Mouse (Mus musculus) kidney, embryonic 14.5 days (tissue): ENCODE data around the gene Tmem259. TPM values are rescaled to one million over a fixed set of nuclear protein-coding genes. Genes with fewer than 3 reads are reported as not detected.

Source experiments
- ATAC-seq: fragments of 200-750 bp; cut with Nextera tagmentation; 2 replicates; pipeline ENCODE4 v1.8.0; 2017; ENCODE audit warnings: moderate number of reproducible peaks, mild to moderate bottlenecking, moderate TSS enrichment, moderate library complexity; ENCODE audit not compliant: low FRiP score, low TSS enrichment
- H3K27ac ChIP-seq: fragments of 300-500 bp; sonication (generic); 2 replicates; pipeline ENCODE4 v1.5.1; 2014; ENCODE audit warnings: low read depth, mild to moderate bottlenecking, low read length, moderate library complexity, mixed read lengths
- H3K27me3 ChIP-seq: fragments of 300-500 bp; sonication (generic); 2 replicates; pipeline ENCODE4 v1.6.1; 2014; ENCODE audit warnings: mild to moderate bottlenecking, low read length; ENCODE audit not compliant: control insufficient read depth, insufficient read depth
- H3K36me3 ChIP-seq: fragments of 300-500 bp; sonication (generic); 2 replicates; pipeline ENCODE4 v1.6.1; 2014; ENCODE audit warnings: low read length, mixed read lengths; ENCODE audit not compliant: control insufficient read depth, insufficient read depth
- H3K4me1 ChIP-seq: fragments of 300-500 bp; sonication (generic); 2 replicates; pipeline ENCODE4 v1.6.1; 2014; ENCODE audit warnings: low read length, mixed read lengths; ENCODE audit not compliant: control insufficient read depth, insufficient read depth
- H3K4me2 ChIP-seq: fragments of 300-500 bp; sonication (generic); replicated peaks from 2 replicates; pipeline ENCODE4 v1.6.1; 2014; ENCODE audit warnings: low read depth, mild to moderate bottlenecking, low read length
- H3K4me3 ChIP-seq: fragments of 300-500 bp; sonication (generic); 2 replicates; pipeline ENCODE4 v1.5.1; 2014; ENCODE audit warnings: mild to moderate bottlenecking, low read length
- H3K9ac ChIP-seq: fragments of 300-500 bp; sonication (generic); 2 replicates; pipeline ENCODE4 v1.6.1; 2014; ENCODE audit warnings: low read depth, mild to moderate bottlenecking, low read length, moderate library complexity
- H3K9me3 ChIP-seq: fragments of 300-500 bp; sonication (generic); 2 replicates; pipeline ENCODE4 v1.6.1; 2016; ENCODE audit warnings: low read length; ENCODE audit not compliant: control insufficient read depth
- WGBS: fragments of 180-500 bp; shearing (Covaris S2); extraction: QIAGEN DNeasy Blood & Tissue Kit; methylation state at CpG from one replicate; pipeline ENCODE4 v1.1.7; 2014; 5-methylcytosine and 5-hydroxymethylcytosine counted together
- polyA plus RNA-seq: library from polyadenylated mRNA; unstranded; fragments of >200 nt; fragmentation: Nextera tagmentation; extraction: Ambion mirVana; gene quantifications from 2 replicates; pipeline ENCODE4 v1.2.1, GENCODE M21; 2014

Gene Tmem259
- polyA plus RNA-seq, 1 experiment from 2014 or later = 18.8 TPM

GRCm38 (mm10) chr10:79945507-79946234 is 38.5 kb downstream of the Tmem259 start:
- Histone ChIP-seq H3K36me3 (peaks cover 36% of the 10 kb centered on the region), H3K4me2 (peak overlapping the region; percentile 27; the same call in 1 of the 2 replicates), H3K9me3 (no peaks in the 10 kb centered on the region), H3K27me3 (no peaks in the 10 kb centered on the region), H3K4me1 (peaks cover 44% of the 10 kb centered on the region), H3K9ac (0 out of 2 replicates have a peak overlapping the region, but pooled peaks have one; percentile 37), H3K4me3 (no peak overlapping the region), H3K27ac (peak overlapping the region; percentile 78)
- WGBS = 30% methylated on average over 16 of the region's 16 CpGs
- peak; percentile 81 for ATAC-seq

- peaks cover 22% of the 10 kb centered on the region; the same call in 1 of the 2 replicates for H3K36me3 ChIP-seq
- no peak overlapping the region for H3K27ac ChIP-seq
- no peak overlapping the region for H3K9ac ChIP-seq
- no peaks in the 10 kb centered on the region for H3K27me3 ChIP-seq
- peaks cover 50% of the 10 kb centered on the region for H3K4me1 ChIP-seq
- H3K4me2 ChIP-seq = no peak overlapping the region
- 49% methylated on average over 9 of the region's 9 CpGs for WGBS
- ATAC-seq = no peak
- no peak overlapping the region for H3K4me3 ChIP-seq
- H3K9me3 ChIP-seq = no peaks in the 10 kb centered on the region
Observed at GRCm38 (mm10) chr10:79943471-79943901, 40.6 kb downstream of the Tmem259 start.

GRCm38 (mm10) chr10:79942988-79943387 is 41.1 kb downstream of the Tmem259 start:
- Histone ChIP-seq H3K9ac (no peak overlapping the region), H3K4me2 (no peak overlapping the region), H3K9me3 (no peaks in the 10 kb centered on the region), H3K36me3 (peaks cover 23% of the 10 kb centered on the region; the same call in 1 of the 2 replicates), H3K4me1 (peaks cover 55% of the 10 kb centered on the region), H3K27me3 (no peaks in the 10 kb centered on the region), H3K27ac (peak overlapping the region; percentile 17; the same call in 1 of the 2 replicates), H3K4me3 (no peak overlapping the region)
- ATAC-seq = no peak
- 86% methylated on average over 1 of the region's 1 CpGs for WGBS

- no peak for ATAC-seq
- H3K27me3 ChIP-seq = no peaks in the 10 kb centered on the region
- no peaks in the 10 kb centered on the region for H3K9me3 ChIP-seq
- 60% methylated on average over 7 of the region's 7 CpGs for WGBS
- peaks cover 35% of the 10 kb centered on the region; the same call in 1 of the 2 replicates for H3K36me3 ChIP-seq
- no peak overlapping the region for H3K27ac ChIP-seq
- H3K4me1 ChIP-seq = peaks cover 57% of the 10 kb centered on the region
- H3K4me2 ChIP-seq = no peak overlapping the region
- H3K9ac ChIP-seq = no peak overlapping the region
- H3K4me3 ChIP-seq = no peak overlapping the region
Observed at GRCm38 (mm10) chr10:79940749-79941148, 43.4 kb downstream of the Tmem259 start.

GRCm38 (mm10) chr10:79937775-79938526 is 46.2 kb downstream of the Tmem259 start:
- WGBS = 61% methylated on average over 11 of the region's 11 CpGs
- Histone ChIP-seq H3K4me1 (peaks cover 57% of the 10 kb centered on the region), H3K36me3 (peaks cover 48% of the 10 kb centered on the region; the same call in 1 of the 2 replicates), H3K27ac (peak overlapping the region; percentile 52), H3K9me3 (no peaks in the 10 kb centered on the region), H3K4me2 (no peak overlapping the region), H3K4me3 (no peak overlapping the region), H3K9ac (no peak overlapping the region), H3K27me3 (no peaks in the 10 kb centered on the region)
- ATAC-seq = peak; percentile 62; the same call in 1 of the 2 replicates

GRCm38 (mm10) chr10:79936911-79937441 is 47.2 kb downstream of the Tmem259 start:
- H3K9ac ChIP-seq = no peak overlapping the region
- 74% methylated on average over 27 of the region's 27 CpGs for WGBS
- no peak for ATAC-seq
- H3K4me2 ChIP-seq = no peak overlapping the region
- no peaks in the 10 kb centered on the region for H3K9me3 ChIP-seq
- H3K27me3 ChIP-seq = no peaks in the 10 kb centered on the region
- peaks cover 65% of the 10 kb centered on the region for H3K4me1 ChIP-seq
- H3K4me3 ChIP-seq = no peak overlapping the region
- peaks cover 49% of the 10 kb centered on the region; the same call in 1 of the 2 replicates for H3K36me3 ChIP-seq
- H3K27ac ChIP-seq = peak overlapping the region; percentile 14; the same call in 1 of the 2 replicates

- no peaks in the 10 kb centered on the region for H3K27me3 ChIP-seq
- H3K27ac ChIP-seq = peak overlapping the region; percentile 14; the same call in 1 of the 2 replicates
- H3K36me3 ChIP-seq = peaks cover 52% of the 10 kb centered on the region; the same call in 1 of the 2 replicates
- no peak overlapping the region for H3K4me3 ChIP-seq
- no peaks in the 10 kb centered on the region for H3K9me3 ChIP-seq
- no peak for ATAC-seq
- no peak overlapping the region for H3K4me2 ChIP-seq
- WGBS = 59% methylated on average over 10 of the region's 10 CpGs
- peaks cover 71% of the 10 kb centered on the region for H3K4me1 ChIP-seq
- H3K9ac ChIP-seq = no peak overlapping the region
Observed at GRCm38 (mm10) chr10:79936284-79936910, 47.7 kb downstream of the Tmem259 start.

- peaks cover 52% of the 10 kb centered on the region for H3K36me3 ChIP-seq
Observed at GRCm38 (mm10) chr10:79934794-79935569, 49.1 kb downstream of the Tmem259 start.

More at GRCm38 (mm10) chr10:79934794-79935569, 49.1 kb downstream of the Tmem259 start:
- Histone ChIP-seq H3K9me3 (no peaks in the 10 kb centered on the region), H3K4me3 (no peak overlapping the region), H3K4me1 (peaks cover 70% of the 10 kb centered on the region), H3K27me3 (no peaks in the 10 kb centered on the region), H3K27ac (peak overlapping the region; percentile 18; the same call in 1 of the 2 replicates), H3K4me2 (no peak overlapping the region), H3K9ac (no peak overlapping the region)
- WGBS = 83% methylated on average over 16 of the region's 16 CpGs
- ATAC-seq = no peak
